Mouse (Mus musculus) regulatory T cell (primary cell): Measurements from ENCODE around the gene Ccr1l1.

Experiments
- in situ Hi-C: fragments of 300-600 bp; cut with MboI, MseI; formaldehyde crosslinking; loops from one replicate; pipeline ENCODE4 v1.15.1; 2025; ENCODE audit warnings: high pct_unique_total_duplicates

The Ccr1l1 gene

GRCm38 (mm10) chr9:123960161-123960560, 18.0 kb downstream of the Ccr1l1 start:
- in situ Hi-C loops: loop anchor here (5.0 kb wide), 1 partner anchor 33 kb away; no protein-coding TSS in a partner anchor

- in situ Hi-C loops: loop anchor here (10.0 kb wide), 1 partner anchor 297 kb away; no protein-coding TSS in a partner anchor
These were observed 20.2 kb downstream of the Ccr1l1 start for GRCm38 (mm10) chr9:123957911-123958413.

GRCm38 (mm10) chr9:123956892-123957291, 21.3 kb downstream of the Ccr1l1 start:
- in situ Hi-C loops: loop anchor here (10.0 kb wide), 1 partner anchor 298 kb away; no protein-coding TSS in a partner anchor

- in situ Hi-C loops: loop anchor here (10.0 kb wide), 1 partner anchor 301 kb away; no protein-coding TSS in a partner anchor
These were observed 24.7 kb downstream of the Ccr1l1 start for GRCm38 (mm10) chr9:123953551-123953950.

- in situ Hi-C loops: loop anchor here (10.0 kb wide), 1 partner anchor 304 kb away; no protein-coding TSS in a partner anchor
These were observed 27.0 kb downstream of the Ccr1l1 start for GRCm38 (mm10) chr9:123951176-123951575.

GRCm38 (mm10) chr9:123949432-123949831, 28.8 kb downstream of the Ccr1l1 start:
- in situ Hi-C loops: no loop called here

- in situ Hi-C loops: no loop called here
These were observed 30.4 kb downstream of the Ccr1l1 start for GRCm38 (mm10) chr9:123947815-123948214.

GRCm38 (mm10) chr9:123942025-123942424, 36.2 kb downstream of the Ccr1l1 start:
- in situ Hi-C loops: no loop called here

GRCm38 (mm10) chr9:123941316-123941715, 36.9 kb downstream of the Ccr1l1 start:
- in situ Hi-C loops: no loop called here

- in situ Hi-C loops: no loop called here
These were observed 37.6 kb downstream of the Ccr1l1 start for GRCm38 (mm10) chr9:123940628-123941027.

- in situ Hi-C loops: no loop called here
These were observed 38.0 kb downstream of the Ccr1l1 start for GRCm38 (mm10) chr9:123940168-123940567.

- in situ Hi-C loops: loop anchor here (10.0 kb wide), 1 partner anchor 203 kb away; no protein-coding TSS in a partner anchor
These were observed 40.2 kb downstream of the Ccr1l1 start for GRCm38 (mm10) chr9:123937989-123938388.

- in situ Hi-C loops: loop anchor here (10.0 kb wide), 1 partner anchor 202 kb away; no protein-coding TSS in a partner anchor
These were observed 41.5 kb downstream of the Ccr1l1 start for GRCm38 (mm10) chr9:123936604-123937280.

- in situ Hi-C loops: loop anchor here (10.0 kb wide), 1 partner anchor 201 kb away; no protein-coding TSS in a partner anchor
These were observed 42.4 kb downstream of the Ccr1l1 start for GRCm38 (mm10) chr9:123935776-123936175.

- in situ Hi-C loops: loop anchor here (10.0 kb wide), 1 partner anchor 201 kb away; no protein-coding TSS in a partner anchor
These were observed 42.9 kb downstream of the Ccr1l1 start for GRCm38 (mm10) chr9:123935346-123935745.

- in situ Hi-C loops: loop anchor here (5.0 to 10.0 kb wide), 2 partner anchors 67 to 199 kb away; no protein-coding TSS in a partner anchor
These were observed 44.3 kb downstream of the Ccr1l1 start for GRCm38 (mm10) chr9:123933716-123934445.

GRCm38 (mm10) chr9:123932911-123933675, 45.1 kb downstream of the Ccr1l1 start:
- in situ Hi-C loops: loop anchor here (5.0 to 10.0 kb wide), 2 partner anchors 66 to 198 kb away; no protein-coding TSS in a partner anchor

GRCm38 (mm10) chr9:123931761-123932700, 46.2 kb downstream of the Ccr1l1 start:
- in situ Hi-C loops: loop anchor here (5.0 to 10.0 kb wide), 2 partner anchors 65 to 197 kb away; no protein-coding TSS in a partner anchor

- in situ Hi-C loops: loop anchor here (5.0 to 10.0 kb wide), 2 partner anchors 64 to 196 kb away; no protein-coding TSS in a partner anchor
These were observed 47.3 kb downstream of the Ccr1l1 start for GRCm38 (mm10) chr9:123930926-123931325.

GRCm38 (mm10) chr9:123930476-123930875, 47.7 kb downstream of the Ccr1l1 start:
- in situ Hi-C loops: loop anchor here (5.0 to 10.0 kb wide), 2 partner anchors 63 to 196 kb away; no protein-coding TSS in a partner anchor
